Mouse (Mus musculus): ENCODE measurements at regions not wholly inside any gene's neighbourhood (a gene's known extent, or its start where the extent isn't known, plus 50 kb on each side); places are given as distances from the start of the nearest gene placed in this dataset.

- ATAC-seq (replicated peaks; ENCODE audit: insufficient number of reproducible peaks, low FRiP score, low TSS enrichment, poor library complexity, severe bottlenecking) = no peak
Observed at GRCm38 (mm10) chr11:57958233-57958632, 50.6 kb upstream of the Larp1 start.

DNA sequence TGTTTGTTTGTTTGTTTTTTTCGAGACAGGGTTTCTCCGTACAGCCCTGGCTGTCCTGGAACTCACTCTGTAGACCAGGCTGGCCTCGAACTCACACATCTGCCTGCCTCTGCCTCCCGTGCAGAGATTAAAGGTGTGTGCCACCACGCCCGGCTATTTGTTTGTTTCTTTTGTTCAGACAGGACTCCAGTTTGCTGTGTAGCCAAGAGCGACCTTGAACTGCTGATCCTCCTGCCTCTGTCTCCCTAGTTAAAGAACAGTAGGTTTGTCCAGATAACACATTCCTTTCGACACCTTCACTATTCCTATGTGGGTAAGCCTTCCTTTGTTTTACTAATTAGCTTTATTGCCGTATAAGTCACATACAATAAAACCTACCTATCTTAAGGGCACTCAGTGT lies 52.0 kb upstream of the Larp1 start:
- ATAC-seq (replicated peaks; ENCODE audit: insufficient number of reproducible peaks, low FRiP score, low TSS enrichment, poor library complexity, severe bottlenecking) = no peak

GRCm38 (mm10) chr11:57956076-57956475 lies 52.8 kb upstream of the Larp1 start:
- no peak for ATAC-seq (replicated peaks; ENCODE audit: insufficient number of reproducible peaks, low FRiP score, low TSS enrichment, poor library complexity, severe bottlenecking)

DNA sequence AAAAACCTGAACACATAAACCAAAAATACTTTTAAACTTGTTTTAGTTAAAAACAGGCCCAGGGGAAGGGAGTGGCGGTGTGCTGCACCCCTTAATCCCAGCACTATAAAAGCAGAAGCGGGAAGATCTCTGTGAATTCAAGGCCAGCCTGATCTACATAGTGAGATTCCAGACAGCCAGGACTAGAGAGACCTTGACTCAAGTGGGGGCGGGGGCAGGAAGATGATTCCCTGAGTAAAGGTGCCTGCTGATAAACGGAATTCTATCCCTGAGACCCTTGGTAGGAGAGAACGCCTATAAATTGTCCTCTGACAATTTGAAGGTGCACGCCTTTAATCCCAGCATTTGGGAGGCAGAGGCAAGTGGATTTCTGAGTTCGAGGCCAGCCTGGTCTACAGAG lies 53.4 kb upstream of the Larp1 start:
- ATAC-seq (replicated peaks; ENCODE audit: insufficient number of reproducible peaks, low FRiP score, low TSS enrichment, poor library complexity, severe bottlenecking) = no peak

DNA sequence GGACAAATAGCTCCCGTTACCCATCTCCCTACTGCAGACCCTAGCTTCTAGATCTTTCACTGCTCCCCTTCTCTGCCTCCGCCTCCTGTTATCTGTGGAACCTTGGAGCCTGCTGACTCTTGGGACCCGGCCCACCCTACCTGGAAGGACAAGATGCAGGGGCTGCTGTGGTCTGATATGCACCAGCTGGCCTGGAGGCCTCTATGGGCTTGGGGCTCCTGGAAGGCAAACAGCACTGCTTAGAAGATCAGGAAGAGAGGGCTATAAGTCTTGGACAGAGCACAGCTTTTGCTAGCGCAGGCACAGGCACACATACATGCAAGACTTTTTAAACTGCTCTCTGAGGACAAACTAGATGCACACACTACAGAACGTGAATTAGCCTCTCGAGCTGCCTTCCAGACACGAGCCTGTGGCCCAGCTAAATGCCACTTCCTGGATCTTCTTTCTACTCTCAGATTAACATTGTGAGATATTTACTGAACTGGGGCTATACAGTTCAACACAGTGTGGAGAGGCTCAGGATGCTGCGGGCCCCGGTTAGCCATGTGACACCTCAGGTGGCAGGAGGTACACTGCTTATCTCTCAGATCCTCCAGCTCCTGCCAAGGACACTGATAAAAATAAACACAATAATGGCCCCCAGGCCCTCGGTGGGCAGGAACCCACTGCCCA lies 54.2 kb upstream of the Larp1 start:
- no peak for ATAC-seq (replicated peaks; ENCODE audit: insufficient number of reproducible peaks, low FRiP score, low TSS enrichment, poor library complexity, severe bottlenecking)

DNA sequence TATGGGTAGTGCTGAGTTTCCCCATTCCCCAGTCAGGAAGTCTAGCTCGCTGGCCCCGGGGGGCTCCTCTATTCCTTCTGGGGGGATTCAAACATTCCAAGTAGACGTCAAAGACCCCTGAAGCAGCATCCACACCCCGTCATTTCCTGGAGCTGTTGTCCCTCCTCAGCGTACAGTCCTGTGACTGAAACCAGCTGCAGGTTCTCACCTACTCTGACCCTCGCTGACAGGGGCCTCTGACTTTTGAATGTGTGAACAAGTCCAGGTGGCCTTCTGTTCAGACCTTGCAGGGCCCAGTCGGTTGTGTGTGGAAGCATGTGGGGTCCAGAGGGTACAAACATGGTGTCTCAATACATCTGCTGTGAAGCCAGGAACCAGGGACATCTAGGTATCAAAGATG lies 55.2 kb upstream of the Larp1 start:
- ATAC-seq (replicated peaks; ENCODE audit: insufficient number of reproducible peaks, low FRiP score, low TSS enrichment, poor library complexity, severe bottlenecking) = no peak

DNA sequence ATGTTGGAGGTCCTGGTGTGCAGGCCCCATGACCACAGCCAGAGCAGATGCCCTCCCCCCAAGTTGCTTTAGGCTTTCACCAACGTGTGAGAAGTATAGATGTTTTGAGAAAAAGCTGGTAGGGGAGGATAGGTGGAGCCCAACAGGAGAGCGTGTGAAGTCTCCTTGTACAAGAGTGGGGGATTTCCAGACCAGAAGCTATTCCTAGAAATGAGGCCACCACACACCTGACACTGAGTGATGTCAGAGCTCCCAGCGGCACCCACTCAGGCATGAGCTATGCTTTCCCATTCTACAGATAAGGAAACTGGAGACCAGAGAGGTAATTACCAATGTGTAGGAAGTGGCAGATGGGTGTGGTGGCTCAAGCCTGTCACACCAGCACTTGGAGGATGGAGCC lies 56.2 kb upstream of the Larp1 start:
- peak; percentile 10; the same call in 1 of the 2 replicates for ATAC-seq (replicated peaks; ENCODE audit: insufficient number of reproducible peaks, low FRiP score, low TSS enrichment, poor library complexity, severe bottlenecking)

- peak; percentile 44 for ATAC-seq (replicated peaks; ENCODE audit: insufficient number of reproducible peaks, low FRiP score, low TSS enrichment, poor library complexity, severe bottlenecking)
Observed at GRCm38 (mm10) chr11:57951541-57952326, 57.1 kb upstream of the Larp1 start.

- ATAC-seq (replicated peaks; ENCODE audit: insufficient number of reproducible peaks, low FRiP score, low TSS enrichment, poor library complexity, severe bottlenecking) = 0 out of 2 replicates have a peak, but pooled peaks have one; percentile 25
Observed at GRCm38 (mm10) chr11:57950989-57951388, 57.9 kb upstream of the Larp1 start.

DNA sequence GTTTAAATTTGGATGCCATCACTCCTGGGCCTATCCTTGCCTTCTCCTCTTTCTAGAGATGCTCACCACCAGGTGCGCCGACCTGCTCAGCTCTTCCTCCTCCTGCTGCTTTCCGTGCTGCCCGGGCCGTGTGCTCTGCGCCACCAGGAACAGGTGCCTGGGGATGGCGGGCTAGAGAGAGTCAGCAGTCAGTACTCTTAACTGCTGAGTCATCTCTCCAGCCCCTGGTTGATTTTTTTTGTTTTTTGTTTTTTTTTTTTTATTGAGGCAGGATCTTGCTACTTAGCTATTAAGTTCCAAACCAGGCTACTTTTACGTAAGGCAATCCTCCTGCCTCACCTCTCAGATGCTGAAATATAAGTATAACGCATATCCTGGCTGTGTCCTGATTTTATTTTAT lies 59.8 kb upstream of the Larp1 start:
- no peak for ATAC-seq (replicated peaks; ENCODE audit: insufficient number of reproducible peaks, low FRiP score, low TSS enrichment, poor library complexity, severe bottlenecking)

GRCm38 (mm10) chr11:57947347-57947746 lies 61.5 kb upstream of the Larp1 start:
- no peak for ATAC-seq (replicated peaks; ENCODE audit: insufficient number of reproducible peaks, low FRiP score, low TSS enrichment, poor library complexity, severe bottlenecking)

DNA sequence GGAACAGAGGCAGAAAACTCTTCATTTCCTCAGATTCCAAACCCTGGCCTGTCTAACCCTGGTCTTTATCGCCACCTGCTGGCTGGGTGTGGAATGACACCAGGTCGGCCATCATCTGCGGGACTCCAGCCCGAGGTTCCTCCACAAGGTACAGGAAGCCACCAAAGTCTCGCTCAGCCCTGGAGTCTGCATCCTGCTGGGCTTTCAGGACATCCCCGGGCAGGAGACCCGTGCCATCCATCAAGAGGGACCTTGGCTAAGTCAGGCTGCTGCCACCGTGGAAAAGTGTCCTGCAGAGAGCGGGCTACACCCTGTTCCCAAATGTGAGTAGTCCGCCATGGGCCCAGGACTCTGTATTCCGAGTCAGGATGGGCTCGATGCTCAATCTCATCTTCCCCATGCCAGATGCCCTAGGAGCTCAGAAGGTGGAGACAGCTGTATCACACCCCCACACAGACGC lies 74.4 kb upstream of the Larp1 start:
- ATAC-seq (replicated peaks; ENCODE audit: insufficient number of reproducible peaks, low FRiP score, low TSS enrichment, poor library complexity, severe bottlenecking) = peak; percentile 91

DNA sequence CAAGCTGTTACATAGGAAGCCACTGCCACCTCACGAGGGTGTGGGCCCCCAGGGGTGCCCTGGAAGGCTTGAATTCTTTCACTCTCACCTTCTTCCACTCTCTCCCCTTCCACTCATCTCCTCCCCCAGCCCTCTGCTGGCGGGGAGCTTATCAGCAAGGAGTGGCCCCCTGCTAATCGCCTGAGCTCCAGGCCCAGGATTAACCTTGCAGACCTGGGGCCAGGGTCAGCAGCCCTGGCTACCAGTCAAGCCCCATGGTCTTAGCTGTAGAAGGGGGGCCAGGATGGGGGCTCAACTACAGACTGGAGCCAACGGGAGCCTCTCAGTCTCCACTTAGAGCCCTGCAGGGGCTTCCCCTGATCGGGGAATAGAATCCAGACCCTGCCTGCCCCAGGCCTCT lies 75.8 kb upstream of the Larp1 start:
- ATAC-seq (replicated peaks; ENCODE audit: insufficient number of reproducible peaks, low FRiP score, low TSS enrichment, poor library complexity, severe bottlenecking) = no peak

DNA sequence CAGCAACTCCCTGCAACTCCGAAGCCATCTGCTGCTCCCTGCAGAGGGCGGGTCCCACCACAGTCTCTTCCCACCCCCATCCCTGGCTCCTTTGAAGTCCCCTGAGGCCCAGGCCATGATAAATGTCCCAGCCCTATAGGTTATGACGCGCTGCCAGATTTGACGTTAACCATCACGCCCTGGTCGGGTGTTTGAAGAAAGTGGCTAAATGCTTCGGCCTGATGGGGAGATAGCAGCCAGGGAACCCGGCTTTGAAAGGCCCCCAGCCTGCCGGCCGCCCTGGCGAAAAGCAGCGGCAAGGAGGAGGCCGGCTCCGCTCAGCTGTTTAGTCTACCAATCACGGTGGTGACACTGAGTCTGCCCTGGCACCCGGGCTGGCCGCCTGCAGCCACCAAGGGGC lies 79.4 kb upstream of the Larp1 start:
- no peak for ATAC-seq (replicated peaks; ENCODE audit: insufficient number of reproducible peaks, low FRiP score, low TSS enrichment, poor library complexity, severe bottlenecking)

DNA sequence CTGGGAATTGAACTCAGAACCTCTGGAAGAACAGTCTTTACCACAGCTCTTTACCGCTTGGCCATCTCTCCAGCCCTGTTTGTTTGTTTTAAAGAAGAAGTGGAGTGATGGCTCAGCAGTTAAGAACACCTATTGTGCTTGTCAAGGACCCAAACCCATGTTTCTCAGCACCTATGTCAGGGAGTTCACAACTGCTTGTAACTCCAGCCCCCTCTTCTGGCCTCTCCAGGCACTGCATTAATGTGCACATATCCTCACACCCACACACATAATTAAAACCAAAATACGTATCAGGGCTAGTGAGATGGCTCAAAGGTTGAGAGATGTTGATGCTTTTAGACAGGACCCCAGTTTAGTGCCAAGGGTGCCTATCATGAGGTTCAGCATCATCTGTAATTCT lies 87.6 kb upstream of the Hand1 start:
- ATAC-seq (replicated peaks; ENCODE audit: insufficient number of reproducible peaks, low FRiP score, low TSS enrichment, poor library complexity, severe bottlenecking) = no peak

- ATAC-seq (replicated peaks; ENCODE audit: insufficient number of reproducible peaks, low FRiP score, low TSS enrichment, poor library complexity, severe bottlenecking) = no peak
Observed at GRCm38 (mm10) chr11:57918447-57919059, 85.9 kb upstream of the Hand1 start.

DNA sequence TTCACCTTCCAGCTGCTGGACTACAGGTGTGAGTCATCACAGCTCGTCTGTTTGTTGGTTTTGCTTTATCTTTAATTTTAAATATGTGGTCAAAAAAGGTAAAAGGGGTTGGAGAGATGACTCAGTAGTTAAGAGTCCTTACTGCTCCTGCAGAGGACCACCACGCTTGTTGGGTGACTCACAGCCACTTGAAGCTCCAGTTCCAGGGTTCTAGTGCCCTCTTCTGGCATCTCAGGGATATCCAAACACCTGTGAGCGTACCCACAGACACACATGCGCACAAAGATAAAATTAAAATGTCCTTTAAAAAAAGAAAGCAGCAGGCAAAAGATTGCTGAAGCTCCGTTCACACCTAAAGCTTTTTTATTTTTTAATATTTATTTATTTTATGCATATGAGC lies 85.4 kb upstream of the Hand1 start:
- ATAC-seq (replicated peaks; ENCODE audit: insufficient number of reproducible peaks, low FRiP score, low TSS enrichment, poor library complexity, severe bottlenecking) = no peak

DNA sequence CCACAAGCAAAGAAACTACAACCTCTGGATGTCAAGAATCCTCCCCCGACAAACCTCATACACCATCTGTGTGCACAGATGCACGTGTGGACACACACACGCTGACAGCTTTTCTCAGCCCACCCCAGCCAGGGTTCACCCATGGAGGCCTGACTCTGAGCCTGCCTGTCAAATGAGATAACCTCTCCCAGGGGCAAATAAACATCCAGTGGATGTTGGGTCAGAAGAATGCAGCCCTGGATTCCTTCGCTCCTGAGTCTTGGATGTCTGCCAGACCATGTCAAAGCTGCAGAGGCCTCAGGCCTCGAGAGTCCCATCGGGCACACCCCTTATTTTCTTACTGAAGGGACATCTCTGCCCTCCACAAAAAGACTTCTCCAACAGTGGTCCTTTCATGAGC lies 83.4 kb upstream of the Hand1 start:
- ATAC-seq (replicated peaks; ENCODE audit: insufficient number of reproducible peaks, low FRiP score, low TSS enrichment, poor library complexity, severe bottlenecking) = no peak

DNA sequence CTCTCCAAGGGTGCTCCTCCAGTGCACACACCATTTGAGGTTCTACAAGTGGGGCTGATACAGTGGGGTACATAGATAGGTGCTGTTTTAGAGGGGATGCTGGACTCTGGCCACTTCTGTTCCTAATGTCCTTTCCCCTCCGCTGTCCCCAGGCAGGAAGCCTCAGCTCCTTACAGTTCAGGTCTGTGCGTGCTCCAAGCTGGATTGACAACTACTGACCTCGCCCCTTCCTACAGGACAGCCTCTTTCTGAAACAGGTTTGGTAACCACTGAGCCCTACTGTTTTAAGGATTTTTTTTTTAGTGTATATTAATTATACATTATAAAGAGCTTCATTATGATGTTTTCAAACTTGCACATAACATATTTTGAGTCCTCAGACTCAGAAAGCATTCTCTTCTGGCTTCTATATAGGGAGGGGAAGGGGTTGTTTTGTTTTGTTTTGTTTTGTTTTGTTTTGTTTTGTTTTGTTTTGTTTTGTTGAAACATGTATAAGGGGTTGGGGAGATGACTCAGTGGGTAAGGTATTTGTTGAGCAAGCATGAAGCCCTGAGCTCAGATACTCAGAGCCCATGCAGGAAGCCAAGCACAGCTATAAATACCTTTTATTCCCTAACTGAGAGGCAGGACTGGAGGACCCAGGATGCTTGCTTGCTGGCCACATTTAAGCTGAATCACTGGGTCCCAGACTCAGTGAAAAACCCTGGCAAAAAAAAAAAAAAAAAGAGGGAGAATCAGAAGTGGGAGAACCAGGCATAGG lies 81.4 kb upstream of the Hand1 start:
- ATAC-seq (replicated peaks; ENCODE audit: insufficient number of reproducible peaks, low FRiP score, low TSS enrichment, poor library complexity, severe bottlenecking) = no peak

Data from monocyte, adult 5-6 weeks (primary cell).